Mouse (Mus musculus) embryonic fibroblast, embryonic 13.5 days (primary cell): ENCODE results near the gene Fastkd2.

Experiments
- CTCF ChIP-seq: IDR thresholded peaks from 2 replicates; pipeline ENCODE4 v1.5.1; 2011; ENCODE audit warnings: mild to moderate bottlenecking, control low read depth, low read length, moderate library complexity, borderline replicate concordance; ENCODE audit not compliant: insufficient read depth
- POLR2A ChIP-seq: IDR thresholded peaks from 2 replicates; pipeline ENCODE4 v1.6.1; 2011; ENCODE audit warnings: low read depth, mild to moderate bottlenecking, control low read depth, low read length, moderate library complexity

- TF ChIP-seq CTCF = no peak
- no peak for TF ChIP-seq POLR2A
Measured at GRCm38 (mm10) chr1:63686827-63687226, 43.6 kb upstream of the Fastkd2 start, which contains the start of gene Dytn.
